Mouse (Mus musculus) pancreas, adult 10 weeks (tissue): ENCODE results near the gene Tbc1d14. TPM values are rescaled to one million over a fixed set of nuclear protein-coding genes. Genes with fewer than 3 reads are reported as not detected.

Experiments used
- polyA plus RNA-seq: library from polyadenylated mRNA; stranded (reverse); fragments of 350-450 nt; fragmentation: Illumina TruSeq; extraction: RNeasy Lipid Tissue Mini Kit (QIAGEN cat#74804); gene quantifications from one replicate; pipeline ENCODE4 v1.2.3, GENCODE M21; 2015; ENCODE audit warnings: low read depth, low replicate concordance; ENCODE audit not compliant: insufficient read depth

The Tbc1d14 gene
- 5.2 TPM for polyA plus RNA-seq

DNA sequence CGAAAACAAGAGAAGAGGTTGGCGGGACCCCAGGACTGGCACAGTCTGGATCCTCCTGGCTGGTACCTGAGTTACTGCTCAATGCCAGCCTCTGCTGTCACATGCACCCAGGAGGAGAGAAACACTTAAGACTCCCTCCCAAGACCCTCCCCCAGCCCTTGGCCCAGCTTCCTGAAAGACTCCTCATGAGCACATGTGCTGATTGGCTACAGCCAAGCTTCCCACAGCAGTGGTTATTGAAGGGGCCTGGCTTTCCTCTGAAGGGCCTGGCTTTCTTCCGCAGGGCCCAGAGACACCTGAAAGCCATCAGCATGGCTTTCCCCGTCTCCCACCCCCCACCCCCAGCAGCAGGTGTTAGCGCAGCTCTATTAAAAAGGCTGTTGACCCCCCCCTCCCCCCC is at the start of gene Tbc1d14:
Tbc1d14 (minus strand) TSS at position 101 of the 400 bp plus-strand sequence.

DNA sequence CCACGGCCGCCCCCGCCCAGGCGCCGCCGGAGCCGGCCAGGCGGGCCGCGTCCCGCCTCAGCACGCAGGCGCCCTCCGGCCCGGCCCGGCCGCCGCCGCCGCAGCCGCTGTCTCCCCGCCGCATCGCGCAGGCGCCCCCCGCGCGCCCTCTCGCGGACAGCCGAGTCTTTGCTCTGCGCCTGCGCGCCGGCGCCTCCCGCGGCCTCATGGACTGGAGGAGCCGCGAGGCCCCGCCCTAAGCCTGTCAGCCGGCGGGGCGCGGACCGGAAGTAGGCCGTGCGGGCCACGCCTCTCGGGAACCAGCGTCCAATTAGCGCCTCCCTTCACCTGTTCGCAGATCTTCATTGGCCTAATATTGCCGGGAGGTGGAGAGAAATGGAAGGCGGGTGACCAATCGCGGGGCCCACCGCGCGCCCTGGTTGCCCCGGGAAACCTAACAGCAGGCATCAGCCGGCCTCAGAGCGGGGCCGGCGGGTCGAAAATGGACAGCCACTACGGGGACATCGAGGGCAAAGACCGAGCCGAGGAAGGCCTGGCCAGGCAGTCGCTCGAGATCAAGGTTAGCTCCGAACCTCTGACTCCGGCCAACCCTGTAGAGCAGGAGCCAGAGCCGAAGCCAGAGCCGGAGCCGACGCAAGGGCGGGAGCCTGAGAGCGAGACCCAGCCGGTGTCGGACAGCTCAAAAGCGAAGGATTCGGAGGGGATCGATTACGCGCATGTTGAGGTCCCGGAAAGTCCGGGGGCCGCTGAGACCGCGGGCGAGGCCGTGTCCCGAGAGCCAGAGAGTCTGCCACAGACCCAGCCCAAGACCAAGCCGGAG is 108.7 kb downstream of the Tbc1d14 start, which contains the start of the genes Tada2b and Ccdc96:
Tada2b (minus strand) TSS at position 115 of the 820 bp plus-strand sequence.
Ccdc96 (plus strand) TSS at position 418 of the 820 bp plus-strand sequence.

DNA sequence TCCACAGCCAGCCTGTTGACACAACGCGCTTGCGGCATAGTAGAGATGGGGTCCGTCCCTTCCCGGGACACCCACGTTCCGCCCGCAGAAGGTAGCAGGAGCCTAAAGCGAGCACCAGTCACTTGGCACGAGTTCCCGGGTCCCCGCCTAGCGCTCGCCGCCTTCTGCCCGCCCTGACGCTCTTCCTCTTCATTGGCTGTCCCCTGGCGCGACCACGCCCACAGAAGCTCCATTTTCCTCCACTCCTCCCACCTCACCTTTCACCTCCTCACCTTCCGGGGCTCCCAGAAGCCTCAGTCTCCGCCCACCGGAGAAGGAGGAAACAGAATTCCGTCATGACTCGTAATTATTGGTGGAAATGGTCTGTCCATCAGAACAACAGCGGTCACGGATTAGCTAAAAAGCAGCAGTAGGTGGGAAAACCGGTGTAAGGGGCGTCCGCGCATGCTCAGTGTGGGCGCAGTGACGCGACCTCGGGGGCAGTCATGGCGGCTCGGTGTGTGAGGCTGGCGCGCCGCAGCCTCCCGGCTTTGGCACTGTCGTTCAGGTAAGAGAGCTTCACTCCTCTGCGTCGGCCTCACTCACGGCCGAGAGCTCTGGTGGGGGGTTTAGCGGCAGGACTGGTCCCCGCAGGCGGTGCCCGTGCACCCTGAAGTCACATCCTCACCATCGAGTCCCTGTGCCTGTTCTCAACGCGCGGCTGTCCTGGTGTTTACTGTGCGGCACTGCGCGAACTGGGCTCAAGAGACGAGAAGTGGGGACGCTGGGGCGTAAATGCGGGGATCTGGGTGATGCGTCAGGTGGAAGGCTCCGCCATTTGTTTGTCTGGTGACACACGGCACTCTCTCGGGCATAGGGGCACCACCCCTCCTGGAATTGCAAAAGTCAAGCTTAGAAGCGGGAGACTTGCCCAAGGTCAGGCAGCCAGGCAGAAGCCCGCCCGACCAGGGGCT is 128.1 kb downstream of the Tbc1d14 start, which contains the start of gene Grpel1:
Grpel1 (plus strand) TSS at position 290 of the 953 bp plus-strand sequence.

Other genes starting within 250 kb of the Tbc1d14 start
- 0.59 TPM for gene Sorcs2, start 195.1 kb downstream of the Tbc1d14 start, polyA plus RNA-seq
- gene Grpel1, start 128.3 kb downstream of the Tbc1d14 start, polyA plus RNA-seq, result 4.2 TPM
- 4.3 TPM for gene Tada2b, start 109.0 kb downstream of the Tbc1d14 start, polyA plus RNA-seq
- gene Ccdc96, start 108.7 kb downstream of the Tbc1d14 start, polyA plus RNA-seq, result not detected
- gene D5Ertd579e, start 102.7 kb upstream of the Tbc1d14 start, polyA plus RNA-seq, result 8.2 TPM
- gene Bloc1s4, start 155.4 kb upstream of the Tbc1d14 start, polyA plus RNA-seq, result 6.5 TPM
- gene Mrfap1, start 203.5 kb upstream of the Tbc1d14 start, polyA plus RNA-seq, result 82.0 TPM
- 14.4 TPM for gene Man2b2, start 237.4 kb upstream of the Tbc1d14 start, polyA plus RNA-seq